Mouse (Mus musculus) stomach, embryonic 16.5 days (tissue): ENCODE data around the gene Il17rd. TPM values are rescaled to one million over a fixed set of nuclear protein-coding genes. Genes with fewer than 3 reads are reported as not detected.

Experiments used
- ATAC-seq: fragments of 200-750 bp; cut with Nextera tagmentation; 2 replicates; pipeline ENCODE4 v1.8.0; 2017; ENCODE audit warnings: moderate number of reproducible peaks, moderate TSS enrichment; ENCODE audit not compliant: insufficient read depth, low FRiP score
- H3K27ac ChIP-seq: fragments of 300-500 bp; sonication (generic); 2 replicates; pipeline ENCODE4 v1.5.1; 2014; ENCODE audit warnings: low read length
- H3K27me3 ChIP-seq: fragments of 300-500 bp; sonication (generic); 2 replicates; pipeline ENCODE4 v1.6.1; 2014; ENCODE audit warnings: low read length, control low read depth, mixed read lengths; ENCODE audit not compliant: control insufficient read depth, insufficient read depth
- H3K36me3 ChIP-seq: fragments of 300-500 bp; sonication (generic); 2 replicates; pipeline ENCODE4 v1.6.1; 2014; ENCODE audit warnings: low read length; ENCODE audit not compliant: control insufficient read depth, insufficient read depth
- H3K4me1 ChIP-seq: fragments of 300-500 bp; sonication (generic); 2 replicates; pipeline ENCODE4 v1.6.1; 2014; ENCODE audit warnings: low read length, control low read depth, mixed read lengths; ENCODE audit not compliant: control insufficient read depth, insufficient read depth
- H3K4me2 ChIP-seq: fragments of 300-500 bp; sonication (generic); 2 replicates; pipeline ENCODE4 v1.6.1; 2014; ENCODE audit warnings: low read depth, low read length, mixed read lengths
- H3K4me3 ChIP-seq: fragments of 300-500 bp; sonication (generic); replicated peaks from 2 replicates; pipeline ENCODE4 v1.5.1; 2014; ENCODE audit warnings: mild to moderate bottlenecking, low read length
- H3K9ac ChIP-seq: fragments of 300-500 bp; sonication (generic); 2 replicates; pipeline ENCODE4 v1.6.1; 2014; ENCODE audit warnings: low read length
- H3K9me3 ChIP-seq: fragments of 300-500 bp; sonication (generic); replicated peaks from 2 replicates; pipeline ENCODE4 v1.6.1; 2016; ENCODE audit warnings: low read length, control low read depth; ENCODE audit not compliant: control insufficient read depth
- WGBS: fragments of 180-500 bp; shearing (Covaris S2); extraction: QIAGEN DNeasy Blood & Tissue Kit; methylation state at CpG from one replicate; pipeline ENCODE4 v1.1.7; 2014; 5-methylcytosine and 5-hydroxymethylcytosine counted together
- polyA plus RNA-seq: library from polyadenylated mRNA; unstranded; fragments of >200 nt; fragmentation: Nextera tagmentation; extraction: Ambion mirVana; gene quantifications from 2 replicates; pipeline ENCODE4 v1.2.1, GENCODE M21; 2015

Gene Il17rd
- polyA plus RNA-seq, 1 experiment from 2014 or later, result 2.5 TPM

- Histone ChIP-seq H3K9ac (no peak overlapping the region), H3K36me3 (peaks cover 4% of the 10 kb centered on the region; the same call in 1 of the 2 replicates), H3K4me2 (no peak overlapping the region), H3K4me1 (no peaks in the 10 kb centered on the region), H3K4me3 (no peak overlapping the region), H3K27me3 (no peaks in the 10 kb centered on the region), H3K27ac (no peak overlapping the region), H3K9me3 (no peaks in the 10 kb centered on the region)
- ATAC-seq, result peak; percentile 61; the same call in 1 of the 2 replicates
- WGBS, result 11% methylated on average over 3 of the region's 3 CpGs
Observed at GRCm38 (mm10) chr14:27096779-27097178, 58.0 kb downstream of the Il17rd start.

GRCm38 (mm10) chr14:27101735-27102134 lies 63.0 kb downstream of the Il17rd start:
- Histone ChIP-seq H3K4me1 (0 out of 2 replicates have a peak, but pooled peaks cover 14% of the 10 kb centered on the region), H3K9me3 (no peaks in the 10 kb centered on the region), H3K27me3 (no peaks in the 10 kb centered on the region), H3K36me3 (peaks cover 4% of the 10 kb centered on the region; the same call in 1 of the 2 replicates), H3K9ac (no peak overlapping the region), H3K4me2 (no peak overlapping the region), H3K27ac (peak overlapping the region; percentile 18; the same call in 1 of the 2 replicates), H3K4me3 (no peak overlapping the region)
- ATAC-seq, result peak; percentile 30; the same call in 1 of the 2 replicates
- 37% methylated on average over 7 of the region's 7 CpGs for WGBS

GRCm38 (mm10) chr14:27102720-27103119 lies 64.0 kb downstream of the Il17rd start:
- peak overlapping the region; percentile 28 for H3K27ac ChIP-seq
- H3K9ac ChIP-seq, result no peak overlapping the region
- H3K9me3 ChIP-seq, result no peaks in the 10 kb centered on the region
- 0 out of 2 replicates have a peak, but pooled peaks cover 14% of the 10 kb centered on the region for H3K4me1 ChIP-seq
- peak; percentile 33; the same call in 1 of the 2 replicates for ATAC-seq
- peaks cover 4% of the 10 kb centered on the region; the same call in 1 of the 2 replicates for H3K36me3 ChIP-seq
- H3K27me3 ChIP-seq, result no peaks in the 10 kb centered on the region
- no peak overlapping the region for H3K4me2 ChIP-seq
- H3K4me3 ChIP-seq, result no peak overlapping the region
- WGBS, result 59% methylated on average over 6 of the region's 6 CpGs

- Histone ChIP-seq H3K4me3 (no peak overlapping the region), H3K9ac (peak overlapping the region; percentile 23; the same call in 1 of the 2 replicates), H3K4me2 (no peak overlapping the region), H3K9me3 (no peaks in the 10 kb centered on the region), H3K4me1 (0 out of 2 replicates have a peak, but pooled peaks cover 14% of the 10 kb centered on the region), H3K27ac (peak overlapping the region; percentile 66), H3K36me3 (no peaks in the 10 kb centered on the region), H3K27me3 (no peaks in the 10 kb centered on the region)
- 62% methylated on average over 12 of the region's 12 CpGs for WGBS
- 0 out of 2 replicates have a peak, but pooled peaks have one; percentile 27 for ATAC-seq
Observed at GRCm38 (mm10) chr14:27105731-27106457, 67.2 kb downstream of the Il17rd start.

- H3K9ac ChIP-seq, result no peak overlapping the region
- H3K36me3 ChIP-seq, result no peaks in the 10 kb centered on the region
- H3K27me3 ChIP-seq, result no peaks in the 10 kb centered on the region
- H3K27ac ChIP-seq, result peak overlapping the region; percentile 18; the same call in 1 of the 2 replicates
- 0 out of 2 replicates have a peak, but pooled peaks cover 14% of the 10 kb centered on the region for H3K4me1 ChIP-seq
- no peaks in the 10 kb centered on the region for H3K9me3 ChIP-seq
- H3K4me2 ChIP-seq, result no peak overlapping the region
- no peak overlapping the region for H3K4me3 ChIP-seq
- peak; percentile 37; the same call in 1 of the 2 replicates for ATAC-seq
- WGBS, result 56% methylated on average over 6 of the region's 6 CpGs
Observed at GRCm38 (mm10) chr14:27108748-27109504, 70.2 kb downstream of the Il17rd start.

GRCm38 (mm10) chr14:27114362-27115274 lies 75.9 kb downstream of the Il17rd start, which contains the start of gene Arhgef3:
TSS of gene Arhgef3 (plus strand) at chr14:27114899.
- Histone ChIP-seq H3K4me3 (peak within 1 kb of the TSS; percentile 70), H3K4me2 (peak within 1 kb of the TSS; percentile 97), H3K27ac (peak within 1 kb of the TSS; percentile 48), H3K9me3 (no peaks in the 10 kb centered on the region), H3K4me1 (peaks cover 8% of the 10 kb centered on the region), H3K27me3 (no peaks in the 10 kb centered on the region), H3K9ac (peak within 1 kb of the TSS; percentile 80), H3K36me3 (no peaks in the 10 kb centered on the region)
- peak; percentile 93 for ATAC-seq
- WGBS, result under 1% methylated on average over 58 of the region's 58 CpGs

- ATAC-seq, result no peak
- H3K27ac ChIP-seq, result no peak overlapping the region
- H3K36me3 ChIP-seq, result no peaks in the 10 kb centered on the region
- peak overlapping the region; percentile 70 for H3K4me3 ChIP-seq
- H3K9ac ChIP-seq, result peak overlapping the region; percentile 80
- peaks cover 8% of the 10 kb centered on the region for H3K4me1 ChIP-seq
- H3K27me3 ChIP-seq, result no peaks in the 10 kb centered on the region
- no peaks in the 10 kb centered on the region for H3K9me3 ChIP-seq
- WGBS, result 19% methylated on average over 11 of the region's 11 CpGs
- H3K4me2 ChIP-seq, result peak overlapping the region; percentile 97
Observed at GRCm38 (mm10) chr14:27115275-27115660, 76.5 kb downstream of the Il17rd start.

GRCm38 (mm10) chr14:27115991-27116390 lies 77.2 kb downstream of the Il17rd start:
- no peaks in the 10 kb centered on the region for H3K9me3 ChIP-seq
- H3K4me2 ChIP-seq, result peak overlapping the region; percentile 97
- no peak for ATAC-seq
- no peak overlapping the region for H3K9ac ChIP-seq
- H3K27me3 ChIP-seq, result no peaks in the 10 kb centered on the region
- no peaks in the 10 kb centered on the region for H3K36me3 ChIP-seq
- peak overlapping the region; percentile 70; the same call in 1 of the 2 replicates for H3K4me3 ChIP-seq
- no peak overlapping the region for H3K27ac ChIP-seq
- H3K4me1 ChIP-seq, result peaks cover 8% of the 10 kb centered on the region
- WGBS, result 58% methylated on average over 6 of the region's 6 CpGs
